Mouse (Mus musculus): Measurements from ENCODE around the gene 1600002K03Rik.

1600002K03Rik gene

DNA sequence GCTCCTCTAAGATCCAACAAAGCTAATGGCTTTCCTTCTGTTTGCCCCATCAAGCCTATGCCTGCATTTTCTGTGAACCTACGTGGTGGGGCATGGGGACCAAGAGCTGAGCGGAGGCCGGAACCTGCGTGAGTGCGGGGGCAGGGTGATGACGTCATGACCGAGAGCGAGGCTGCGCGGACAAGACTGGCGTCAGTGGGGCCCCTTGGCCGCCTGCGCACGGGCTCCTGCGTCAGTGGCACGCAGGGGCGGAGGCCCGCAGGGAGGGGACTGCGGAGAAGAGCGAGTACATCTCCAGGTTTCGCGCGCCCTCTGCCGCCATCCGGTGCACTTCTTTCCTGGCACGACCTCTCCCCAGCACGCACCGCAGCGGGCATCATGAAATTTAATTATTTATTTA lies 31.5 kb upstream of the 1600002K03Rik start:
- peak; percentile 98 for DNase-seq (ENCODE audit: low read depth)

DNA sequence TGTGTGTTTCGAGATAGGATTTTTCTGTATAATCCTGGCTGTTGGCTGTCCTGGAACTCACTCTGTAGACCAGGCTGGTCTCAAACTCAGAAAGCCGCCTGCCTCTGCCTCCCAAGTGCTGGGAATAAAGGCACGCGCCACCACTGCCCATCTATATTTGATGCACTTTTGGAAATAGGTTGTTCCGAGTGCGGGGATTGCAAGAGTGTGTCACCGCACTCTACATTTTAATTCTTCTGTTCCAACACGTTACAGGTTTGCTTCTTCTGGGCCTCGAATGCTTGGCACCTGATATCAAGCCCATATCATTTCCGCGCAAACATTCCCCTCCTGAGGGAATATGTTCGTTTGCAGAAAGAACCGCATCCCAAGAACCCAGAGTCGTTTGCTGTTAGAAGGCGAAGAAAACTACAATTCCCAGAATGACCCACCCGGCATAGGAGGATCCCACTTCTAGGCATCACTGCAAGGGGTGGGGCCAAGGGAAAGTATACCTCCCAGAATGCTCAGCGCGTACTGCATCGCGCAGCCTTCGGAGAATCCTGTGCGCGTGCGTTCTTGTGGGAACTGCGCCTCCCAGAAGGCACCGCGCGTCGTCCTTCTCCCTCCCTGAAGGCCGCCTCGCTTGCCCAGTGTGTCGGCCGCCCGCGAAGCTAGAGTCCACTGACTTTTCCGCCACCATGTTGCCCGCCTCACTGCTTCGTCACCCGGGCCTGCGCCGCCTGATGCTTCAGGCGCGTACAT lies 30.8 kb upstream of the 1600002K03Rik start:
- DNase-seq (ENCODE audit: low read depth), result peak; percentile 99

DNA sequence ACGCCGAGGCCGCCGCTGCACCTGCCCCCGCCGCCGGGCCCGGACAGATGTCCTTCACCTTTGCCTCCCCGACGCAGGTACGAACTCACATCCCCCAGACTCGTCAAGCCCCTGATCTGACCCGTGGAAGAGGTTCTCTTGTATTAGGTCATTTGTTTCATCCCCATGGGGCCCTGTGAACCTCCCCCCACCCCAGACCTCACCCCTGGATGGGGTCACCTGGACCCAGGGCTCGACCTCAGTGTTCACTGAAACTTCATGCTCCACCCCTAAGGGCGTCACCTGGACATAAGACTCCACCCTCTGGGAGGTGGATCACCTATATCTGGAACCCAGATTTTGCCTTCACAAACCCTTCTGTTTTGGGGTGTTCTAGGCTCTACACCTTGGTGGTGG lies 30.2 kb upstream of the 1600002K03Rik start:
- DNase-seq (ENCODE audit: low read depth), result no peak

DNA sequence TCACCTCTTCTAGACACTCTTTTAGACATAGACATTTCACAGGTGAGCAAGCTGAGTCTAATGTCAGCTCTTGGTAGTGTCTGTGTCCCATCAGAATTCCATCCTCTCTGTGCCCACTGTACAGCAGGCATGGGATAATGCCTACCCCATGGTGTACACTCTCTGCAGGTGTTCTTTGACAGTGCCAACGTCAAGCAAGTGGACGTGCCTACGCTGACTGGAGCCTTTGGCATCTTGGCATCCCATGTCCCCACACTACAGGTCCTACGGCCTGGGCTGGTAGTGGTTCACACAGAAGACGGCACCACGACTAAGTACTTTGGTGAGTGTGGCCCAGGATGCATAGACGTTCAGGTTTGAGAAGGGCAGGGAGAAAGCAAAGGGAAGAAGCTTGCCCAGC lies 29.1 kb upstream of the 1600002K03Rik start:
- DNase-seq (ENCODE audit: low read depth), result no peak

DNA sequence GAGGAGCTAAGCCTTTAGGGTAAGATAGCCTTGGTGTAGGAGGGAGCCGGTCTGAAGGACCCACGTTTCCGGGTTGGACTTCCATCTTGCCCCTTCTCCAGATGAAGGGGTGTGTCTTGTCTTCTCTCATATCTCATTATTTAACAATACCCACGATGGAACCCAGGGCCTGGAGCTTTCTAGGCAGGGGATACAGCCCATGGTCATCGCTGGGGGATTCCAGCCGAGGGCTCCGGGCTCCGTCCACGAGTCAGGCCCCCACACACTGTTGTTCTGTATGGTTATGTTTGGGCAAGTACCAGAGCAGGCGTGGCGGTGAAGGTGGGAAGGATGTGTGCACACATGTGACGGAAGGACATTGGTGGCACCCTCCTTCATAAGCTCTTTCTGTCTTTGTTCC lies 28.6 kb upstream of the 1600002K03Rik start:
- DNase-seq (ENCODE audit: low read depth), result no peak

DNA sequence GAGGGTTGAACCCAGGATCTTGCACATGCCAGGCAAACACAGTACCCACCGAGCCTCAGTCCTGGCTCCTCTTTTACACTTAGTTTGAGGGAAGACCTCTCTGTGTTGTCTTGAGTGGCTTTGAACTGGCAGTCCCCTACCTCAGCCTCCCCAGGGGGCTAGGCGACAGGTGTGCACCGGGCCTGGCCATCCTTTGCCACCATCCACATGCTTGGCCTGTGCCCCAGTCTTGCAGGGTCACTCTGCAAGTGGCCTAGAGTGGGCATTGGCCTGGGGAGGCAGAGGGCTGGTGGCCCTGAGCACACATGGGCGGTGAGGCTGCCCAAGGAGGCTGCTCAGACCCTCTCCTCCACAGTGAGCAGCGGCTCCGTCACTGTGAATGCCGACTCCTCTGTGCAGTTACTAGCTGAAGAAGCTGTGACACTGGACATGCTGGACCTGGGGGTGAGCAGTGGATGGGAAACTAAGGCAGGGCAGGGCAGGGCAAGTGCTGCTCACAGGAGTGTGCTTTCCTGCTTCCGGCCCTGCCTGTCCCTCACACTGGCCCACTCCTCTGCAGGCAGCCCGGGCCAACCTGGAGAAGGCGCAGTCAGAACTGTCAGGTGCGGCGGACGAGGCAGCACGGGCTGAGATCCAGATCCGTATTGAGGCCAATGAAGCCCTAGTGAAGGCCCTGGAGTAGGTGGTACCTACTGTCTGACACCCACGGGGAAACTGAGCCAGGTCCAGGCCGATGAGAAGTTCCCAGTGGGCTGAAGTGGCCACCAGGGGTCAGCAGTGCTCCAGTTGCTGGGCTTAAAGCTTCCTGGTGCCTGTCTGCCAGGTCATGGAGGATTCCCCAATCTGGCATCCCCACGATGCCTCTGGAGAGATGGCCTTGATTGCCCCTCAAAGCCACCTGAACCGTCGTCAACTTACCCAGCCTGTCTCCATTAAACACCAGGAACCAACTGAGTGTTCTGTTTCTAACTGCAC lies 27.6 kb upstream of the 1600002K03Rik start:
- DNase-seq (ENCODE audit: low read depth), result peak; percentile 89

DNA sequence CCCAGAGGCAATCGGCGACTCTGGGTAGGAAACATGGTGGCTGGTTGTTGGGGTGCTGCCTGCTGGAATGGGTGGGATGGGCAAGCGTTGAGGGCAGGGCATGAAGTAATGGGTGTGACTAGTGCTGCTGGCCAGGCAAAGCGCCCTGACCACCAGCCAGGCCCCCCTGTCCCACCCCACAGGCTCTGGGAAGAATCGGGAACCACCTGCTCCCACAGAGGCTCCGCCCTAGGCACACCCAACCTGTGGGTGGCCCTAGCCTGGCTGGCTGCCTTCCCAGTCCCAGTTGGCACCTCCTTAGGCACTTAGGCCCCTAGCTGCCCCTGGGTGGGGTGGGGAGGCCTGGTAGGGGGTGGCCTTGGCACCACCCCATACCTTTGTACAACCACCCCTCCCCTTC lies 26.8 kb upstream of the 1600002K03Rik start:
- DNase-seq (ENCODE audit: low read depth), result peak; percentile 36

DNA sequence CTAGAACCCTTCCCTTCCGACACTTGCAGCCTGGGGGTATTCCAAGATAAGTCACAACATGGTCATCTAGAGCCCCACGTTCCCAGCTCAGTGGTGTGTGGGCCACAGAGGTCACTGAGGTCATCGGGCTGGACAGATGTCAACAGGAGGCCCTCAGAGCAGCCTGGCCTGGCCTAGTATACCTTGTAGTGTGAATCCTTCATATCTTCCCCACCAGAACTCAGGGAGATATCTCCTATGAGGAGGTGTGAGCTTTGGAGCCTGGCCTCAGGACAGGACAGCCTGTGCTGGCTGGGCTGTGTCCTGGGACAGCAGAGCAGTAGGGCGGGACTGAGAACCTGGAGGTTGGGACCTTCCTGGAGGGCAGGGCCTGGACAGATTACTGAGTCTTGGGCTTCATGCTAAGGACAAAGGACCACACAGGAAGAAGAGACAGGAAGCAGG lies 26.2 kb upstream of the 1600002K03Rik start:
- no peak for DNase-seq (ENCODE audit: low read depth)

DNA sequence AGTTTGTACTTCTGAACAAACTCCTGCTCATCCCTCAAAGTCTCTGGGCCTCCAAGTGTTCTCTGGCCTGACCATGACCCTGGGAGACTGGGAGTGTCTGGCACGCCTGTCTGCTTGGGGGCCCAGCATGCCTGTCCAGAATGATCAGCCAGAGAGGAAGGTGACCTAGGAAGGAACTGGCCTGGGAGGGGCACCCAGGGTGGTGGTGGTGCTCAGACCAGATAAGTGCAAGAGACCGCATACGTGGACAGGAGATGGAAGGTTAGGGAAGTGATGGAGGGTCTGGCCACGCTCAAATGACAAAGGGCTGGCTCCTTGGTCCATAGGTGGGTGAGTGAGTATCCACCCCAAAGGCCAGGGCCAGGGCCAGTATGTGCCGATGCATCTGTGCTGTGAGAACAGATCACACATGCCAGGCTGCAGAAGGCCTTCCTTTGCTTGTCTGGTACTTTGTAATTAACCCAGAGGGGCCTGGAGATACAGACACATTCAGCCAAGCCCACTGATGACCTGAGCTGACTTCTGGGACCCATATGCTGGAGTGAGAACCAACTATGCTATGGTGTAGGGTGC lies 25.5 kb upstream of the 1600002K03Rik start:
- DNase-seq (ENCODE audit: low read depth), result no peak

DNA sequence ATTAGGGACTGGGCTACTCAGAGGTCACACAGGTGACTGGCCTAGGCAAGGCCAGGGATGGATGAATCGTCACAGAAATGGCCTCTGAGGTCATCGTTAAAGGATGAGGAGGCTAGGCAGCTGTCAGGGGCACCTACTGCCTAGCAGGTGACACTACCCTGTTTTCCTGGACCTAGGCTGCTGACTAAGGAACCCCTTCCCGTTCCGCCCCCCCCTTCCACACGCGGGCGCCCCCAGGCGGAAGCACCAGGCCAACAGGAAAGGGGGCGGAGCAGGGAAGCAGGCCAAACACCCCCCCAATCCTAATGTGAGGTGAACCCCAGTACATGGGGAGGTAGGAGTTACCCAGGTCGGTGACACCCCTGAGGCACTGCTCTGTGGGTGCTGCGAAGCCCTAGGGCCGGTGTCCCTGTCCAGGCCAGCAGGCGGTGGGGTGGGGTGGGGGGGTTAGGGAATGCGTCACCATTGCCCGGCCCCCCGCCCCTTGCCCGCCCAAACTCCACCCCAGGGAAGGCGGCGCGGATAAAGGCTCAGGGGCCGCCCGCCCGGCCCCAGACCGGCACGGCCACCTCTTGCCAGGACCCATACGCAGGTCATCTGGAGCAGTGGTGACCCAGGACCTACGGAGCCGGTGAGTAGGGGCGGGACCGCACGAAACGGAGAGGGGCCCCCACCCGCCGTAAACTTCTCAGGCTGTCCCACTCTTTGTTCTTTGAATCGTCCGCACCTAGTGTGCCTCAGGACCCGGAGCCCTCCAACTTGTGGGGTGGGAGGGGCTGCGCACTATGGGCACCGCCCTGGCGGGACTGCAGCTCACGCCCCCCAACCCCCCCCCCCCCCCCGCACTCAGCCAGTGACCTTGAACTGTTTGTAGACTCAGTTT lies 24.8 kb upstream of the 1600002K03Rik start, which contains the start of gene Midn:
TSS of gene Midn (plus strand) at position 554 of the 883 bp plus-strand sequence.
- peak; percentile 93 for DNase-seq (ENCODE audit: low read depth)

DNA sequence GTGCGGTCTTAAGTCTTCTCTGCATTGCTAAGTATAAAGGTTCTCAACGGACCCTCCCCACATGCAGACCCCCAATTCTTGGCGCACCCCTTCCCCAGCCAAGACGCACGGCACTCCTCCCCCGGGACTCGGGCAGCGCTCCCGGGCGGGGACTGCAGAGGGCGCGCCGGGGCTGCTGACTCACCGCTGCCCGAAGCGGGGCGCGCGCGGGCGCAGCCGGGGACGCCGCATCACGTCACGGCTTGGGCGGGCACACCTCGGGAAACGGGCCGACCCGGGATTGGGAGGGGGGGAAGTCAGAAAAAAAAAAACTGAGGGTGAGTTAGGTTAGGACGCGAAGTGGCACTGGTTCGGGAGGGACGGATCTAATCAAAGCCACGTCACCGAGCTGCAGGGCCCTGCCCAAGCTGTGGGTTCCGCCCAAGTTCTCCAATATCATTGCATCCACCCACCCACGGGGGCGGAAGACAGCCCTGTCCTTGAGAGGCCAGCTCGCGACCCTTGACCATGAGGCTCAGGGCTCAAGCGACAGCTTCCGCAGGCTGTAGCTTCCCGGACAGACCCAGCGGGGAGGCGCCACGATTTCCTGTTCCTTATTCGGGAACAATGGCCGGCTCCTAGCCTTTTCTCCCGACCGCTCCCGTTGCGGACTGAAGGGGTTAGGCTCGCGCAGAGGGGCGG lies 24.0 kb upstream of the 1600002K03Rik start:
- DNase-seq (ENCODE audit: low read depth), result peak; percentile 98

DNA sequence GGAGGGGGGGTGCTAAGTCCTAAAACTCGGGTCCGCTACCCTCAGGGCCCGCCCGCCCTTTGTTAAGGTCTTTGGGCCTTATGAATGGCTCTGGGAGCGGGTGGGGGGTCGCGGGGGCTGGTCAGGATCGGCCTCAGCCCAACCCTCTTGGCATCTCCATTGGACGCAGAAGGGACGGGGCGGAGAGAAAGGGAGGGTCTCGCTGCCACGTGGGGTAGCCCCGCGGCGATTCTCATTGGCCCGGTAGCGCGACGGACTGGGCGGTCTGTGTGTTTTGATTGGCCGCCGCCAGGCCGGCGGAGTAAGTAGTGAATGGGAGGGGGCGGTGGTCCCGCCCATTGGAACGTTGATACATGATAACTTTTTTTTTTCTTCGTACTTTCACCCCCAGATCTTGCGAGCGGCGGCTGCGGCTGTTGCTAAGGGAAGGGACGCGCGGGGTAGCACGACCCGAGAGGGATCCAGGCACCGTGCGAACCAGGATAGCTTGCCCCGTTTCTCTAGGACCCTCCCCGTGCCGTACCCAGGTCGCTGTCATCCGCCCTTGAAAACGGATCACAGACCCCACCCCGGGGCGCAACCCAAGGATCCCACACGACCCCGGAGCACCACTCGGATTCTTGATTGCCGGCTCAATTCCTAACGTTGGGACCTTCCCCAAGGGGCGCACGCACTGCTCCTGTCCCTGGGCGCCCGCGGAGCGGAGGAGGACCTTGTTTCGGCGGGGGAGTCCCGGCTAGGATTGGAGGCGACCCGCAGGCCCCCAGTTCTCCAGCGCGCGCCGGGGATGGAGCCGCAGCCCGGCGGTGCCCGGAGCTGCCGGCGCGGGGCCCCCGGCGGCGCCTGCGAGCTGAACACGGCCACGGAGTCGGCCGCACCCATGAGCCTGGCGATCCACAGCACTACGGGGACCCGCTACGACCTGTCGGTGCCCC lies 23.2 kb upstream of the 1600002K03Rik start:
- DNase-seq (ENCODE audit: low read depth), result peak; percentile 100

DNA sequence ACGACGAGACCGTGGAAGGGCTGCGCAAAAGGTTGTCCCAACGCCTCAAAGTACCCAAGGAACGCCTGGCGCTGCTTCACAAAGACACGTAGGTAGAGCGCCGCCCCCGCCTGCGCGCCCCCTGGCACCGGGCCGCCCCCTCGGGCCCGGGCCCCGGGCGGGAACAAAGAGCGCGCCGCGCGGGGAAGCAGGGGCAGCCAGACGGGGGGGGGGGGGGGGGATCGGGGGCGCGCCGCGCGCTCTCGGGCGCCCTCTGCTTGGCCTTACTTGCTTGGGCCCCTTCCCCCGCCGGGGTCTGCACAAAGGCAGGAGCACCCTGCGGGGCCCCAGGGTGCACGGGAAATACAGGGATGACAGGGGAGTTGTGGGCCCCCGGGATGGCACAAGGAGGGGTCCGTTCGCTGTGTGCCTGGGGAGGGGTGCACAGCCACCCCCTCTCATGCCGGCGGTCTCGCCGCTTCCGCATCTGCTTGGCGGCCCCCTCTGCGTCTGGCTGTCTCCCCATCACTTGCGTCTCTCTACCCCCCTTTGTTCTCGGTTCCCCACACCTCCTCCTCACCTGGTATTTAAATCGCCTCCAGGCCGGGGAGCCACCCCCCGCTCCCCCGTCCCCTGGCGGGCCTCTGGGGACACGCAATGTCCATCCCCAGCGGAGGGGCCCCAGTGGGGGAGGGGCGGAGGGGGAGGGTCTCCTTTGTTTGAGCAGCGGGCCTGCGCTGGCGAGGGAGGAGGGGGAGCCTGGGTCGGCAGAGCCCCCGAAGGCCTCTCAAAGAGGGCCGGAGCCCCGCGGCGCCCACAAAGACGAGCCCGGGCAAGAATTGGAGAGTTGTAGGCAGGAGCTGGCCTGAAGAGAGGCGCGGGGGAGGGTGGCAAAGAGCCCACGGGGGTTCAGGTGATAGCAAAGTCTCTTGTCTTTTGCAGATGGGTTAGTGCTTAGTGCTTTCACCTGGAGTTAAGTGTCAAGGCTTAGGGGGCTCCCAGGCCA lies 22.2 kb upstream of the 1600002K03Rik start:
- peak; percentile 84 for DNase-seq (ENCODE audit: low read depth)

DNA sequence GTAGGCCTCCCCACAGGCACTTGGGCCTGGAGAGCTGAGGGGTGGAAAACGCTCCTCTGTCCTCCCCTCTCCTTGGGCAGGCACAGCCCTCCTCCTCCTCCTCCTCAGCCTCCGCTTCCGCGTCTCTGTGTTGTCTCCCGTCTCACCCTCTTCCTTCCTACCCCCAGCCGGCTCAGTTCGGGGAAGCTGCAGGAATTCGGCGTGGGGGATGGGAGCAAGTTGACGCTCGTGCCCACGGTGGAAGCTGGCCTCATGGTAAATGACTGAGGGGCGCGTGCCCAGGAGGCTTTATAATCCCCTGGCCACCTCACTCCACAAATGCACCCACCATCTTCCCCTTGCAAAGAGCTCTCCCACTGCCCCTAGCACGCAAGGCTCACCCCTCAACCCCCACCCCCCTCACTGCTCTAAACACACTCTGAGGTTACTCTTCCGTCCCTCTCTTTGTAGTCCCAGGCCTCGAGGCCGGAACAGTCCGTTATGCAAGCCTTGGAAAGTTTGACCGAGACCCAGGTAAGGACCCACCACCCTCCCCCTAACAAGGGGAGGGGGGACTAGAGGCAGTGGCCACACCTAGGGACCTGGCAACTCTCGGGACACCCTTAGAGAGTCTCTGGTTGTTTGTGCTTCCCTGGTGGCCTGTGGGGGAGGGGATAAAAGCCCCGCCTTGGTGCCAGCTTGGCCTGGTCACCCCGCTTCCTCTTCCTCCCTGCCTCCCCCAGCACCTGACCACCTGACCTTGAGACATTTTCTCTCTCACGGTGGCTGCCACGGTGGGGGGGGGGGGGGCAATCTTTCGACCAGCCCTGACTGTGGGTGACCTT lies 21.3 kb upstream of the 1600002K03Rik start:
- peak; percentile 84 for DNase-seq (ENCODE audit: low read depth)

DNA sequence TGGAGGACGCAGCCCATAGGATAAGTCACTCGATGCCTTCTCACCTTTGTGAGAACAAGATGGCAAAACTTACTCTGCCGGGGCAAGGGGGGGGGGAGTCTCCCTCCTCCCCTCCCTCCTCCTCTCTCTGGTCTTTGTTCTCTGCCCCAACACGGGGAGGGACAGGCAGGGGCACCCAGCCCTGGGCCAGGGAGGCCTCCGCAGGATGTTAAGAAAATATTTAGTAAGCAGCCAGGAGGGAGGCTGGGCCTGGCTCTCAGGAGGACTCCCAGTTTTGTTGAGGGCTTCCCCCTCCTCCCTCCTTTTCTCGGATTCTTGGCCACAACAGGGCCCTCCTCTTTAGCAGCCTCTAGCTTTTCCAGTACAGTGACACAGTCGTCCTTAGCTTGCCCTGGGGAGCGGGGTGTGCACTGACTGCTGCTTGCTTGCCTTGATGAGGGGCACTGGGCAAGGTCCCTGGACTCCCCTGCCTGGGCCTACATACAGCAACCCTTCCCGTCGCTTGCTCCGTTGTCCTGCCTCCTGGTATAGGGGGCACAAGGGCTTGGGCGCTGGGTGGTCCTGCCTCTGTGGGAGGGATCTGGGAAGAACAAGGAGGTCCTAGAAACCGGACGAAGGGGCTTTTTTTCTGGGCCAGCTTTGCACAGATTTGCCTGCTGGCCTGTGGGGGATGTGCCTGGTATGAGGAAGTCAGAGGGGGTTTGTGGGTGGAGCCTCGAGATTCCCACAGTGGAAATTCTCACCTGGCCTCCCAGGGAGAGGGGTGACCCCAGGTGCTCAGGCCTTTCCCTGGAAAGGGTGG lies 20.5 kb upstream of the 1600002K03Rik start:
- DNase-seq (ENCODE audit: low read depth), result peak; percentile 88

DNA sequence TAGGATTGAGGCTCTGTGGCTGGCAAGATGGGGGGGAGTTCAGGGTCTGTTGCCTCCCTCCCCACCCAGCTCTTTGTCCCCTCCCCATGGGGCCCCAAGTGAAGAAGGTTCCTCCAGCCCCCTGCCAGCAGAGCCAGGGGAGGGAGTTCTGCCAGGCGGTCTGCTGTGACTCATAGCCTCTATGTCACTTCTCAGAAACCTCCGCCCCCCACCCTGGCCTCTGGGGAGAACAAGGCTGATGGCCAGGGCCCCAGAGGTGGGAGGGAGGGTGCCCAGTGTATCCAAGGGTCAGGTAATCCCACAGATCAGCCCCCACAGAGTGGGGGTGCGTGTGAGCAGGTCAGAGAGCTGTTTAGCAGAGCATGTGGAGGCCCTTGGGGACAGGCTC lies 19.9 kb upstream of the 1600002K03Rik start:
- peak; percentile 80 for DNase-seq (ENCODE audit: low read depth)

DNA sequence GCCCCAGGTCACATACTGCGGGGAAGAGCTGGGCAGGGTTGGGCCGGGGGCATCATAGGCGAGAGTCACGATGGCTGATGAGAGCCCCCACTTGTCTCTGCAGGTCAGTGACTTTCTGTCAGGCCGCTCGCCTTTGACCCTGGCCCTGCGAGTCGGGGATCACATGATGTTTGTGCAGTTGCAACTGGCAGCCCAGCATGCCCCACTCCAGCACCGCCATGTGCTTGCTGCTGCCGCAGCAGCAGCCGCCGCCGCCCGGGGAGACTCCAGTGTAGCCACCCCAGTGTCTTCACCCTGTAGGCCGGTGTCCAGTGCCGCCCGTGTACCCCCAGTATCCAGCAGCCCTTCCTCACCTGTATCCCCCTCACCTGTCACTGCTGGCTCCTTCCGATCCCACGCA lies 19.0 kb upstream of the 1600002K03Rik start:
- DNase-seq (ENCODE audit: low read depth), result no peak
